Mouse (Mus musculus) intestine, postnatal 0 days (tissue): ENCODE measurements around the gene Zfp281. TPM values are rescaled to one million over a fixed set of nuclear protein-coding genes. Genes with fewer than 3 reads are reported as not detected.

Experiments
- ATAC-seq: fragments of 200-750 bp; cut with Nextera tagmentation; 2 replicates; pipeline ENCODE4 v1.8.0; 2017; ENCODE audit warnings: mild to moderate bottlenecking, moderate TSS enrichment, moderate library complexity
- H3K27ac ChIP-seq: fragments of 300-500 bp; sonication (generic); 2 replicates; pipeline ENCODE4 v1.5.1; 2014; ENCODE audit warnings: mild to moderate bottlenecking, low read depth, low read length, moderate library complexity
- H3K27me3 ChIP-seq: fragments of 300-500 bp; sonication (generic); replicated peaks from 2 replicates; pipeline ENCODE4 v1.6.1; 2014; ENCODE audit warnings: low read length, mixed read lengths; ENCODE audit not compliant: control insufficient read depth, insufficient read depth
- H3K36me3 ChIP-seq: fragments of 300-500 bp; sonication (generic); 2 replicates; pipeline ENCODE4 v1.6.1; 2014; ENCODE audit warnings: mild to moderate bottlenecking, moderate library complexity; ENCODE audit not compliant: control insufficient read depth, insufficient read depth
- H3K4me1 ChIP-seq: fragments of 300-500 bp; sonication (generic); replicated peaks from 2 replicates; pipeline ENCODE4 v1.6.1; 2014; ENCODE audit warnings: antibody characterized with exemption, low read length, mixed read lengths; ENCODE audit not compliant: control insufficient read depth, insufficient read depth
- H3K4me2 ChIP-seq: fragments of 300-500 bp; sonication (generic); replicated peaks from 2 replicates; pipeline ENCODE4 v1.6.1; 2014; ENCODE audit warnings: low read depth, mild to moderate bottlenecking, moderate library complexity
- H3K4me3 ChIP-seq: fragments of 300-500 bp; sonication (generic); 2 replicates; pipeline ENCODE4 v1.5.1; 2014; ENCODE audit warnings: low read depth, low read length
- H3K9ac ChIP-seq: fragments of 300-500 bp; sonication (generic); 2 replicates; pipeline ENCODE4 v1.6.1; 2014; ENCODE audit warnings: mild to moderate bottlenecking, low read depth, low read length
- H3K9me3 ChIP-seq: fragments of 300-500 bp; sonication (generic); 2 replicates; pipeline ENCODE4 v1.6.1; 2016; ENCODE audit warnings: mixed run types; ENCODE audit not compliant: control insufficient read depth
- CTCF ChIP-seq: sonication (generic); IDR thresholded peaks from 2 replicates; pipeline ENCODE4 v1.5.1; 2016; ENCODE audit warnings: low read depth, mild to moderate bottlenecking, control low read depth, antibody characterized with exemption, moderate library complexity
- WGBS: fragments of 180-500 bp; shearing (Covaris S2); extraction: QIAGEN DNeasy Blood & Tissue Kit; methylation state at CpG from one replicate; pipeline ENCODE4 v1.1.7; 2014; 5-methylcytosine and 5-hydroxymethylcytosine counted together
- polyA plus RNA-seq: library from polyadenylated mRNA; unstranded; fragments of >200 nt; fragmentation: Nextera tagmentation; extraction: Ambion mirVana; gene quantifications from 2 replicates; pipeline ENCODE4 v1.2.1, GENCODE M21; 2015

Zfp281 gene
- polyA plus RNA-seq, 1 experiment from 2014 or later, result 7.2 TPM

GRCm38 (mm10) chr1:136645849-136646625 is 21.3 kb downstream of the Zfp281 start:
- ATAC-seq, result no peak
- no peak overlapping the region for H3K9ac ChIP-seq
- TF ChIP-seq CTCF, result no peak
- H3K9me3 ChIP-seq, result no peaks in the 10 kb centered on the region
- no peaks in the 10 kb centered on the region for H3K4me1 ChIP-seq
- no peak overlapping the region for H3K27ac ChIP-seq
- H3K4me3 ChIP-seq, result no peak overlapping the region
- 83% methylated on average over 8 of the region's 8 CpGs for WGBS
- no peaks in the 10 kb centered on the region for H3K27me3 ChIP-seq
- no peaks in the 10 kb centered on the region for H3K36me3 ChIP-seq
- no peak overlapping the region for H3K4me2 ChIP-seq

GRCm38 (mm10) chr1:136652066-136652465 is 27.4 kb downstream of the Zfp281 start:
- Histone ChIP-seq H3K4me3 (no peak overlapping the region), H3K9ac (no peak overlapping the region), H3K4me2 (no peak overlapping the region), H3K9me3 (no peaks in the 10 kb centered on the region), H3K4me1 (no peaks in the 10 kb centered on the region), H3K27ac (no peak overlapping the region), H3K36me3 (no peaks in the 10 kb centered on the region), H3K27me3 (no peaks in the 10 kb centered on the region)
- ATAC-seq, result no peak
- no peak for TF ChIP-seq CTCF
- 87% methylated on average over 3 of the region's 3 CpGs for WGBS

- 88% methylated on average over 8 of the region's 8 CpGs for WGBS
- H3K27ac ChIP-seq, result no peak overlapping the region
- H3K4me3 ChIP-seq, result no peak overlapping the region
- no peaks in the 10 kb centered on the region for H3K9me3 ChIP-seq
- no peaks in the 10 kb centered on the region for H3K36me3 ChIP-seq
- TF ChIP-seq CTCF, result no peak
- ATAC-seq, result no peak
- no peak overlapping the region for H3K9ac ChIP-seq
- H3K4me2 ChIP-seq, result no peak overlapping the region
- H3K4me1 ChIP-seq, result no peaks in the 10 kb centered on the region
- H3K27me3 ChIP-seq, result no peaks in the 10 kb centered on the region
Measured at GRCm38 (mm10) chr1:136653526-136653925, 28.8 kb downstream of the Zfp281 start.

- Histone ChIP-seq H3K4me1 (no peaks in the 10 kb centered on the region), H3K4me2 (no peak overlapping the region), H3K27me3 (no peaks in the 10 kb centered on the region), H3K9me3 (no peaks in the 10 kb centered on the region), H3K36me3 (no peaks in the 10 kb centered on the region), H3K27ac (no peak overlapping the region), H3K9ac (no peak overlapping the region), H3K4me3 (no peak overlapping the region)
- no peak for TF ChIP-seq CTCF
- 62% methylated on average over 11 of the region's 11 CpGs for WGBS
- no peak for ATAC-seq
Measured at GRCm38 (mm10) chr1:136654385-136654784, 29.7 kb downstream of the Zfp281 start.

GRCm38 (mm10) chr1:136656619-136657018 is 31.9 kb downstream of the Zfp281 start:
- no peak overlapping the region for H3K4me2 ChIP-seq
- TF ChIP-seq CTCF, result no peak
- no peak overlapping the region for H3K27ac ChIP-seq
- no peaks in the 10 kb centered on the region for H3K9me3 ChIP-seq
- 62% methylated on average over 7 of the region's 7 CpGs for WGBS
- H3K4me1 ChIP-seq, result no peaks in the 10 kb centered on the region
- no peaks in the 10 kb centered on the region for H3K36me3 ChIP-seq
- H3K9ac ChIP-seq, result no peak overlapping the region
- H3K27me3 ChIP-seq, result no peaks in the 10 kb centered on the region
- ATAC-seq, result no peak
- H3K4me3 ChIP-seq, result no peak overlapping the region

GRCm38 (mm10) chr1:136658456-136659227 is 33.9 kb downstream of the Zfp281 start:
- H3K4me2 ChIP-seq, result no peak overlapping the region
- no peak overlapping the region for H3K9ac ChIP-seq
- 91% methylated on average over 13 of the region's 13 CpGs for WGBS
- H3K4me1 ChIP-seq, result no peaks in the 10 kb centered on the region
- no peaks in the 10 kb centered on the region for H3K27me3 ChIP-seq
- H3K9me3 ChIP-seq, result no peaks in the 10 kb centered on the region
- H3K4me3 ChIP-seq, result no peak overlapping the region
- H3K27ac ChIP-seq, result no peak overlapping the region
- no peak for TF ChIP-seq CTCF
- no peaks in the 10 kb centered on the region for H3K36me3 ChIP-seq
- ATAC-seq, result no peak
